ENCODE assay signal across 8 mouse cellular contexts in the genomic region with DNA sequence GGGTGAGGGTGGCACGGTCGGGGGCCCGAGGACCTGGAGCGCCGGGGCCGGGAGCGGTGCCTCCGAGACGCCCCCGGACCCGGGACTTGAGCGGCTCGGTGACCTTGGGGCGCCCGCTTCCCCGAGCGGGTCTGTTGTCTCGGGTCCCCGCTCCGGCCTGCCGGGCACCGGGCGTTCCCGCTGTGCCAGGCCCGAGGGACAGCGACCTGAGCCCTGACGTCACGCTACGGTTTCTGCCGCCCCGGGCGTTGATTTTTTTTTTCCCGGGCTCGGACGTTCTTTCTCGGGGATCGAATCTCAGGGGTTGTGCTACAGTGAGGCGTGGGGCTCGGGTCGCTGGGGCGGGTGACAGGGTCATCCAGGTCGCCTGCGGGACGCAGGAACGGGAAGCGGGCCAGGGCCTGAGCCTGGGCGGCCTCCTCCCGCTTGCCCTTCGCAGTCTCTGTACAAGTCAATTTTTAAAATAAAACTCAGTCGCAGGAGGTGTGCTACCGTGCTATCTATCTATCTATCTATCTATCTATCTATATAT. TPM values are rescaled to one million over a fixed set of nuclear protein-coding genes. Genes with fewer than 3 reads are reported as not detected.
A peak's percentile ranks its signal among the peaks of the same experiment; 100 is the strongest.
DNase-seq lines count a peak whose midpoint lies in the region; ATAC-seq lines count a peak whose summit lies in the region.

A gene (minus strand): TSS at position 200 of the 532 bp plus-strand sequence.

- peak; percentile 1; the same call in 1 of the 2 replicates for ATAC-seq in cerebellum, adult (ENCODE audit: insufficient number of reproducible peaks, low FRiP score, low TSS enrichment)
- peak; percentile 1 for ATAC-seq in CD4-positive, CD25-positive, alpha-beta regulatory T cell, adult 4 months
- no peak for ATAC-seq in embryonic facial prominence, embryonic 14.5 days (ENCODE audit: low read depth)
- peak; percentile 51 for ATAC-seq in heart, embryonic 15.5 days (replicated peaks; ENCODE audit: insufficient number of reproducible peaks, insufficient read depth, low FRiP score, low read depth)
- no peak; the same call in 1 of the 2 replicates for ATAC-seq in midbrain, embryonic 13.5 days

- peak within 1 kb of the TSS; percentile 98 for H3K9ac ChIP-seq in embryonic facial prominence, embryonic 14.5 days (ENCODE audit: low read depth, low read length)
- peak within 1 kb of the TSS; percentile 98 for H3K9ac ChIP-seq in heart, embryonic 15.5 days
- peak within 1 kb of the TSS; percentile 98 for H3K9ac ChIP-seq in midbrain, embryonic 13.5 days (replicated peaks)

- DNase-seq in cerebellum, adult 9-10 months, result no peak
- no peak for DNase-seq in embryonic facial prominence, embryonic 14.5 days (ENCODE audit: low spot score)
- DNase-seq in left cerebral cortex, postnatal 10 days (ENCODE audit: extremely low spot score in 1 of 2, low spot score in 2 of 2), result peak in 1 of 2 experiments; percentile 70
- no peak for DNase-seq in embryo, embryonic 10 days (ENCODE audit: low spot score)

- peak within 1 kb of the TSS; percentile 92 for H3K4me2 ChIP-seq in embryonic facial prominence, embryonic 14.5 days (ENCODE audit: low read depth, low read length)
- peak within 1 kb of the TSS; percentile 80 for H3K4me2 ChIP-seq in heart, embryonic 15.5 days
- H3K4me2 ChIP-seq in midbrain, embryonic 13.5 days (replicated peaks), result peak within 1 kb of the TSS; percentile 91

- H3K36me3 ChIP-seq in embryonic facial prominence, embryonic 14.5 days (ENCODE audit: control insufficient read depth, insufficient read depth, low read length), result peaks cover 36% of the 10 kb centered on the region
- H3K36me3 ChIP-seq in heart, embryonic 15.5 days, result peaks cover 37% of the 10 kb centered on the region
- peaks cover 33% of the 10 kb centered on the region for H3K36me3 ChIP-seq in midbrain, embryonic 13.5 days

- peaks cover 20% of the 10 kb centered on the region for H3K4me1 ChIP-seq in embryonic facial prominence, embryonic 14.5 days (ENCODE audit: control insufficient read depth, insufficient read depth, low read length)
- peaks cover 51% of the 10 kb centered on the region for H3K4me1 ChIP-seq in heart, embryonic 15.5 days (replicated peaks)
- H3K4me1 ChIP-seq in midbrain, embryonic 13.5 days (replicated peaks), result peaks cover 56% of the 10 kb centered on the region

- H3K27me3 ChIP-seq in embryonic facial prominence, embryonic 14.5 days (replicated peaks; ENCODE audit: control insufficient read depth, insufficient read depth, low read length), result no peaks in the 10 kb centered on the region
- H3K27me3 ChIP-seq in heart, embryonic 15.5 days, result no peaks in the 10 kb centered on the region
- H3K27me3 ChIP-seq in midbrain, embryonic 13.5 days, result no peaks in the 10 kb centered on the region

- intact Hi-C loops in left cerebral cortex, postnatal 10 days (cut with DNase I), result no loop called here

- H3K9me3 ChIP-seq in embryonic facial prominence, embryonic 14.5 days (ENCODE audit: control insufficient read depth, low read length), result no peaks in the 10 kb centered on the region
- H3K9me3 ChIP-seq in heart, embryonic 15.5 days (replicated peaks), result no peaks in the 10 kb centered on the region
- no peaks in the 10 kb centered on the region for H3K9me3 ChIP-seq in midbrain, embryonic 13.5 days

- H3K27ac ChIP-seq in embryonic facial prominence, embryonic 14.5 days (replicated peaks; ENCODE audit: low read depth, low read length), result peak within 1 kb of the TSS; percentile 84
- H3K27ac ChIP-seq in heart, embryonic 15.5 days, result peak within 1 kb of the TSS; percentile 93
- H3K27ac ChIP-seq in midbrain, embryonic 13.5 days, result peak within 1 kb of the TSS; percentile 86

- H3K4me3 ChIP-seq in embryonic facial prominence, embryonic 14.5 days (ENCODE audit: low read depth, low read length), result peak within 1 kb of the TSS; percentile 97
- H3K4me3 ChIP-seq in heart, embryonic 15.5 days, result peak within 1 kb of the TSS; percentile 99
- peak within 1 kb of the TSS; percentile 97 for H3K4me3 ChIP-seq in midbrain, embryonic 13.5 days (replicated peaks)

- 3% methylated on average over 15 of the region's 51 CpGs for WGBS in embryonic facial prominence, embryonic 14.5 days
- WGBS in heart, embryonic 15.5 days, result under 1% methylated on average over 51 of the region's 51 CpGs
- 1% methylated on average over 45 of the region's 51 CpGs for WGBS in midbrain, embryonic 13.5 days

RNA-seq across cellular contexts. Expression of the gene that starts here (rescaled TPM):
- 10 to 100 TPM; 32.0 to 41.1 TPM for polyA plus RNA-seq in CD4-positive, CD25-positive, alpha-beta regulatory T cell, adult 4 months (2017; shearing (Covaris generic))
- polyA plus RNA-seq in embryonic facial prominence, embryonic 14.5 days (2014; fragmentation: Nextera tagmentation; extraction: Ambion mirVana), result 221 and 243 TPM in 2 replicates
- polyA plus RNA-seq in heart, embryonic 15.5 days (2015; fragmentation: Nextera tagmentation; extraction: Ambion mirVana), result 144 and 163 TPM in 2 replicates
- total RNA-seq in left cerebral cortex, postnatal 10 days (2021), result 10 to 100 TPM; 66.6 to 72.9 TPM
- polyA plus RNA-seq in midbrain, embryonic 13.5 days (2015; fragmentation: Nextera tagmentation; extraction: Ambion mirVana), result 161 and 180 TPM in 2 replicates

Comparison
In these comparisons a context has a peak if more than half of its experiments do, and no peak if none do; other contexts are left out.
1. ATAC-seq: peak in cerebellum, adult (single experiment), CD4-positive, CD25-positive, alpha-beta regulatory T cell, adult 4 months (single experiment) and heart, embryonic 15.5 days (single experiment); none in embryonic facial prominence, embryonic 14.5 days (single experiment) and midbrain, embryonic 13.5 days (single experiment).
2. Peak in every context shown above with its lines, with median percentiles within 50 percentile points of each other: H3K27ac ChIP-seq, H3K4me2 ChIP-seq, H3K4me3 ChIP-seq and H3K9ac ChIP-seq.